ENCODE assay signal across 8 mouse cellular contexts in genomic region chr3:95317414-95318080, GRCm38 (mm10). TPM values are rescaled to one million over a fixed set of nuclear protein-coding genes. Genes with fewer than 3 reads are reported as not detected.
DNase-seq lines count a peak whose midpoint lies in the region; ATAC-seq and TF ChIP-seq lines count a peak whose summit lies in the region.

No protein-coding gene starts in this region.

- WGBS in heart, embryonic 14.5 days: 10% methylated on average over 12 of the region's 12 CpGs
- WGBS in lung, adult 2 months: 21% methylated on average over 12 of the region's 12 CpGs

- no peaks in the 10 kb centered on the region for H3K27me3 ChIP-seq in heart, embryonic 14.5 days (ENCODE audit: control insufficient read depth, insufficient read depth, low read length)

- peak overlapping the region; percentile 76 to 82 for H3K27ac ChIP-seq in heart, embryonic 14.5 days (replicated peaks in 1 of 2; ENCODE audit: control insufficient read depth in 1 of 2, insufficient read depth in 1 of 2, low read depth in 2 of 2, low read length in 2 of 2)

- TF ChIP-seq POLR2A in lung, adult 2 months (IDR thresholded peaks at IDR 0.05; ENCODE audit: borderline replicate concordance, extremely low read depth, low read depth, low read length): 0 out of 2 replicates have a peak, but pooled peaks have one; percentile 22

- DNase-seq in CD4-positive, CD25-positive, alpha-beta regulatory T cell, adult 2 months (ENCODE audit: low read depth, low spot score): peak; percentile 75
- peak; percentile 55 for DNase-seq in T-cell, adult 2 months (ENCODE audit: low spot score)
- DNase-seq in embryo, embryonic 9.5 days (ENCODE audit: extremely low spot score): peak; percentile 55
- peak; percentile 82 for DNase-seq in kidney, postnatal 14 days
- DNase-seq in lung, adult 2 months: peak; percentile 77
- peak; percentile 75 for DNase-seq in retina, embryonic 14.5 days (ENCODE audit: low spot score)
- peak; percentile 85 for DNase-seq in thymus, postnatal 4 days

- peak overlapping the region; percentile 8 to 9; a peak in 2 of 4 replicates for H3K4me3 ChIP-seq in heart, embryonic 14.5 days (ENCODE audit: control insufficient read depth in 1 of 2, insufficient read depth in 1 of 2, low read depth in 1 of 2, low read length in 2 of 2)
- H3K4me3 ChIP-seq in lung, adult 2 months (replicated peaks; ENCODE audit: extremely low read depth, low read depth, low read length): peak overlapping the region; percentile 35

- peak; percentile 75 for TF ChIP-seq CTCF in lung, adult 2 months (IDR thresholded peaks at IDR 0.05; ENCODE audit: insufficient read depth, low read length)

- peaks cover 29 to 35% of the 10 kb centered on the region in 2 experiments for H3K4me1 ChIP-seq in heart, embryonic 14.5 days (ENCODE audit: control insufficient read depth in 2 of 2, insufficient read depth in 2 of 2, low read length in 2 of 2)
- H3K4me1 ChIP-seq in lung, adult 2 months (ENCODE audit: control insufficient read depth, insufficient read depth, low read length): peaks cover 19% of the 10 kb centered on the region

- no peaks in the 10 kb centered on the region for H3K9me3 ChIP-seq in heart, embryonic 14.5 days (ENCODE audit: control insufficient read depth, low read length)

- ATAC-seq in heart, embryonic 14.5 days (ENCODE audit: insufficient number of reproducible peaks, insufficient read depth, low FRiP score, low read depth): no peak

- peaks cover 29% of the 10 kb centered on the region for H3K36me3 ChIP-seq in heart, embryonic 14.5 days (ENCODE audit: control insufficient read depth, insufficient read depth, low read length)

- H3K4me2 ChIP-seq in heart, embryonic 14.5 days (ENCODE audit: low read length): peak overlapping the region; percentile 88

- H3K9ac ChIP-seq in heart, embryonic 14.5 days (ENCODE audit: low read length): peak overlapping the region; percentile 42

RNA-seq across cellular contexts. Expression of gene Cers2, which starts 3.0 kb away (rescaled TPM):
- polyA plus RNA-seq in heart, embryonic 14.5 days (2014; fragmentation: Nextera tagmentation; extraction: Ambion mirVana): 118 and 123 TPM in 2 replicates
- 158 and 181 TPM in 2 replicates for polyA plus RNA-seq in lung, adult 2 months (2012; rRNA removed)

RNA-seq across cellular contexts. Expression of gene Anxa9, which starts 10.6 kb away (rescaled TPM):
- polyA plus RNA-seq in heart, embryonic 14.5 days (2014; fragmentation: Nextera tagmentation; extraction: Ambion mirVana): 0.88 TPM in 2 replicates
- polyA plus RNA-seq in lung, adult 2 months (2012; rRNA removed): 4.7 and 16.7 TPM in 2 replicates

RNA-seq across cellular contexts. Expression of gene Prune1, which starts 35.7 kb away (rescaled TPM):
- 29.8 and 31.7 TPM in 2 replicates for polyA plus RNA-seq in heart, embryonic 14.5 days (2014; fragmentation: Nextera tagmentation; extraction: Ambion mirVana)
- polyA plus RNA-seq in lung, adult 2 months (2012; rRNA removed): 13.4 and 24.2 TPM in 2 replicates

RNA-seq across cellular contexts. Expression of gene Mindy1, which starts 36.4 kb away (rescaled TPM):
- polyA plus RNA-seq in heart, embryonic 14.5 days (2014; fragmentation: Nextera tagmentation; extraction: Ambion mirVana): 25.6 and 28.8 TPM in 2 replicates
- polyA plus RNA-seq in lung, adult 2 months (2012; rRNA removed): 89.1 and 95.2 TPM in 2 replicates

RNA-seq across cellular contexts. Expression of gene Setdb1, which starts 39.5 kb away (rescaled TPM):
- polyA plus RNA-seq in heart, embryonic 14.5 days (2014; fragmentation: Nextera tagmentation; extraction: Ambion mirVana): 22.1 and 24.4 TPM in 2 replicates
- polyA plus RNA-seq in lung, adult 2 months (2012; rRNA removed): 10.7 and 14.7 TPM in 2 replicates
